Mouse (Mus musculus) olfactory bulb, adult 2 months (tissue): ENCODE data around the gene Arglu1.

Experiments
- CTCF ChIP-seq: fragments of 200-500 bp; IDR thresholded peaks from 2 replicates; pipeline ENCODE4 v1.5.1; 2012; ENCODE audit warnings: low read depth, mild to moderate bottlenecking, low read length, moderate library complexity; ENCODE audit not compliant: insufficient read depth
- POLR2A ChIP-seq: fragments of 200-500 bp; IDR thresholded peaks from 2 replicates; pipeline ENCODE4 v1.6.1; 2012; ENCODE audit warnings: mild to moderate bottlenecking, low read depth, low read length, moderate library complexity; ENCODE audit not compliant: insufficient read depth

- TF ChIP-seq CTCF (no peak), POLR2A (no peak)
These were observed 40.8 kb downstream of the Arglu1 start for GRCm38 (mm10) chr8:8649536-8649935.
